Mouse (Mus musculus) lung, postnatal 0 days (tissue): ENCODE results near the gene Hsd17b11. TPM values are rescaled to one million over a fixed set of nuclear protein-coding genes. Genes with fewer than 3 reads are reported as not detected.
"Not testable (repeated sequence)": the region's sequence is repeated elsewhere in the genome, so short reads cannot be mapped to it uniquely, and the experiment has no call there.

Experiments used
- ATAC-seq: fragments of 200-750 bp; cut with Nextera tagmentation; 2 replicates; pipeline ENCODE4 v1.8.0; 2017; ENCODE audit warnings: moderate library complexity
- DNase-seq: peaks from one replicate; pipeline ENCODE4 v3.0.0-alpha.2; 2016; ENCODE audit warnings: low spot score
- H3K27ac ChIP-seq: fragments of 300-500 bp; sonication (generic); 2 replicates; pipeline ENCODE4 v1.5.1; 2014; ENCODE audit warnings: antibody characterized with exemption, mild to moderate bottlenecking, low read length, mixed read lengths
- H3K27me3 ChIP-seq: fragments of 300-500 bp; sonication (generic); replicated peaks from 2 replicates; pipeline ENCODE4 v1.6.1; 2014; ENCODE audit warnings: low read length, mixed read lengths; ENCODE audit not compliant: insufficient read depth
- H3K36me3 ChIP-seq: fragments of 300-500 bp; sonication (generic); 2 replicates; pipeline ENCODE4 v1.6.1; 2014; ENCODE audit warnings: low read length, mixed read lengths; ENCODE audit not compliant: insufficient read depth
- H3K4me1 ChIP-seq: fragments of 300-500 bp; sonication (generic); 2 replicates; pipeline ENCODE4 v1.6.1; 2014; ENCODE audit warnings: antibody characterized with exemption, low read depth, low read length, mixed read lengths; ENCODE audit not compliant: insufficient read depth
- H3K4me2 ChIP-seq: fragments of 300-500 bp; sonication (generic); replicated peaks from 2 replicates; pipeline ENCODE4 v1.6.1; 2014; ENCODE audit warnings: low read depth, mild to moderate bottlenecking, low read length, moderate library complexity, mixed read lengths
- H3K4me3 ChIP-seq: fragments of 300-500 bp; sonication (generic); 2 replicates; pipeline ENCODE4 v1.5.1; 2014; ENCODE audit warnings: low read depth, low read length
- H3K9ac ChIP-seq: fragments of 300-500 bp; sonication (generic); replicated peaks from 2 replicates; pipeline ENCODE4 v1.6.1; 2014; ENCODE audit warnings: low read depth, mild to moderate bottlenecking
- H3K9me3 ChIP-seq: fragments of 300-500 bp; sonication (generic); 2 replicates; pipeline ENCODE4 v1.6.1; 2016; ENCODE audit warnings: low read length, mixed read lengths
- CTCF ChIP-seq: IDR thresholded peaks from 2 replicates; pipeline ENCODE4 v1.5.1; 2016; ENCODE audit warnings: antibody characterized with exemption, mild to moderate bottlenecking
- EP300 ChIP-seq: IDR thresholded peaks from 2 replicates; pipeline ENCODE4 v1.6.1; 2016; ENCODE audit warnings: antibody characterized with exemption, mild to moderate bottlenecking, control low read depth
- WGBS: fragments of 180-500 bp; shearing (Covaris S2); extraction: QIAGEN DNeasy Blood & Tissue Kit; methylation state at CpG from one replicate; pipeline ENCODE4 v1.1.7; 2014; 5-methylcytosine and 5-hydroxymethylcytosine counted together
- polyA plus RNA-seq: library from polyadenylated mRNA; unstranded; fragments of >200 nt; fragmentation: Nextera tagmentation; extraction: Ambion mirVana; gene quantifications from 2 replicates; pipeline ENCODE4 v1.2.1, GENCODE M21; 2015

Hsd17b11 gene
- polyA plus RNA-seq, 1 experiment from 2014 or later: 17.8 TPM

- H3K4me2 ChIP-seq: no peak overlapping the region
- H3K27ac ChIP-seq: no peak overlapping the region
- ATAC-seq: no peak
- no peaks in the 10 kb centered on the region for H3K27me3 ChIP-seq
- no peak overlapping the region for H3K9ac ChIP-seq
- H3K4me3 ChIP-seq: no peak overlapping the region
- no peak for DNase-seq
- TF ChIP-seq CTCF (no peak), EP300 (no peak)
- no peaks in the 10 kb centered on the region for H3K4me1 ChIP-seq
- no peaks in the 10 kb centered on the region for H3K36me3 ChIP-seq
- WGBS: 55% methylated on average over 5 of the region's 5 CpGs
- H3K9me3 ChIP-seq: no peaks in the 10 kb centered on the region
Measured at GRCm38 (mm10) chr5:103971051-103971450, 50.7 kb downstream of the Hsd17b11 start.

GRCm38 (mm10) chr5:103962935-103963429 lies 58.7 kb downstream of the Hsd17b11 start:
- Histone ChIP-seq H3K4me1 (no peaks in the 10 kb centered on the region), H3K9me3 (no peaks in the 10 kb centered on the region), H3K4me2 (no peak overlapping the region), H3K9ac (no peak overlapping the region), H3K36me3 (no peaks in the 10 kb centered on the region), H3K27ac (no peak overlapping the region), H3K27me3 (no peaks in the 10 kb centered on the region), H3K4me3 (no peak overlapping the region)
- ATAC-seq: no peak
- 43% methylated on average over 1 of the region's 1 CpGs for WGBS
- TF ChIP-seq EP300 (no peak), CTCF (no peak)
- DNase-seq: no peak

- DNase-seq: no peak
- no peaks in the 10 kb centered on the region for H3K4me1 ChIP-seq
- no peak overlapping the region for H3K9ac ChIP-seq
- H3K9me3 ChIP-seq: no peaks in the 10 kb centered on the region
- no peak overlapping the region for H3K27ac ChIP-seq
- H3K27me3 ChIP-seq: no peaks in the 10 kb centered on the region
- TF ChIP-seq EP300 (no peak), CTCF (no peak)
- H3K36me3 ChIP-seq: no peaks in the 10 kb centered on the region
- H3K4me2 ChIP-seq: no peak overlapping the region
- no peak overlapping the region for H3K4me3 ChIP-seq
- ATAC-seq: no peak
- 63% methylated on average over 5 of the region's 5 CpGs for WGBS
Measured at GRCm38 (mm10) chr5:103954638-103955037, 67.1 kb downstream of the Hsd17b11 start.

- ATAC-seq: no peak
- no peak for TF ChIP-seq EP300
- TF ChIP-seq CTCF: no peak
- Histone ChIP-seq H3K36me3 (no peaks in the 10 kb centered on the region), H3K4me3 (no peak overlapping the region), H3K9ac (no peak overlapping the region), H3K4me2 (no peak overlapping the region), H3K4me1 (no peaks in the 10 kb centered on the region), H3K27ac (no peak overlapping the region), H3K27me3 (no peaks in the 10 kb centered on the region), H3K9me3 (no peaks in the 10 kb centered on the region)
- no peak for DNase-seq
- WGBS: 70% methylated on average over 10 of the region's 10 CpGs
Measured at GRCm38 (mm10) chr5:103953135-103954083, 68.3 kb downstream of the Hsd17b11 start.

GRCm38 (mm10) chr5:103950138-103950537 lies 71.6 kb downstream of the Hsd17b11 start:
- H3K27me3 ChIP-seq, ATAC-seq, H3K9me3 ChIP-seq, H3K9ac ChIP-seq, DNase-seq, H3K4me3 ChIP-seq, H3K36me3 ChIP-seq, H3K27ac ChIP-seq, H3K4me1 ChIP-seq, H3K4me2 ChIP-seq: not testable (repeated sequence)
- WGBS: 91% methylated on average over 15 of the region's 15 CpGs

- no peak overlapping the region for H3K27ac ChIP-seq
- H3K36me3 ChIP-seq: no peaks in the 10 kb centered on the region
Measured at GRCm38 (mm10) chr5:103943183-103943582, 78.5 kb downstream of the Hsd17b11 start.

More at GRCm38 (mm10) chr5:103943183-103943582, 78.5 kb downstream of the Hsd17b11 start:
- Histone ChIP-seq H3K27me3 (no peaks in the 10 kb centered on the region; the same call in 1 of the 2 replicates), H3K4me3 (no peak overlapping the region), H3K4me1 (no peaks in the 10 kb centered on the region), H3K9ac (no peak overlapping the region), H3K9me3 (no peaks in the 10 kb centered on the region), H3K4me2 (no peak overlapping the region)
- ATAC-seq: no peak
- no peak for DNase-seq
- TF ChIP-seq CTCF (no peak), EP300 (no peak)
- 55% methylated on average over 6 of the region's 6 CpGs for WGBS
